Mouse (Mus musculus): ENCODE data around the gene Gm13101. TPM values are rescaled to one million over a fixed set of nuclear protein-coding genes. Genes with fewer than 3 reads are reported as not detected.
"Not testable (repeated sequence)": the region's sequence is repeated elsewhere in the genome, so short reads cannot be mapped to it uniquely, and the experiment has no call there.

Gm13101 gene
- not detected for total RNA-seq (2021)

DNA sequence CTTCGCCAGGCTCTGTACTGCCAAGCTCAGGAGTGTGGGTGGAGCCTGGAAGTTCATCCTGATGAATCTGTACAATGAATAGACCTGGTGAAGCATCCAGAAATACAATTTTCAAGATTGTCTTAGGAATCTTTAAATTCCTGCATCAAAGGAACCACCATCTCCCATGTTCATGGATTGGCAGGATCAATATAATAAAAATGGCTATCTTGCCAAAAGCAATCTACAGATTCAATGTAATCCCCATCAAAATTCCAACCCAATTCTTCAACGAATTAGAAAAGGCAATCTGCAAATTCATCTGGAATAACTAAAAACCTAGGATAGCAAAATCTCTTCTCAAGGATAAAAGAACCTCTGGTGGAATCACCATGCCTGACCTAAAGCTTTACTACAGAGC lies at the start of gene Gm13101:
Gene Gm13101, minus strand, starts transcription at position 101 of the 400 bp plus-strand sequence.
- not testable (repeated sequence) for DNase-seq

DNA sequence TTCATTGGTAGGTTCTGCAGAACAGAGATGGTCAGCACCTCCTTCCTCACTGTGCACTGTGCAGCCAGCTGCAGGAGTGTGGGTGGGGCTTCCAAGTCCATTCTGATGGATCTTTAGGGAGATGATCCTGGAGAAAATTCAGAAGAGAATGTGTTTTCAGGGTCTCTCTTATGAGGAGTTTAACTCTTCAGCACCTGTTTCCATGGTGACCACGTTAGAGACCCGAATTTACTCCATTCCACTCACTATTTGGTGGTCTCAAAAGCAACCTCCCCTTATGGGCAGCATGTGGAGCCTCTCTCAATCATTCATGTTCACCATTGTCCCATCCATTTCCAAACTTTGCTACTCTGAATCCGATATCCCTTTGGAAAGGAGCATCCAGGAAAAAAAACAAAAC lies 27.5 kb upstream of the Gm13101 start, which contains the start of gene Pramef17:
Gene Pramef17, minus strand, starts transcription at position 101 of the 400 bp plus-strand sequence.
- not testable (repeated sequence) for DNase-seq

DNA sequence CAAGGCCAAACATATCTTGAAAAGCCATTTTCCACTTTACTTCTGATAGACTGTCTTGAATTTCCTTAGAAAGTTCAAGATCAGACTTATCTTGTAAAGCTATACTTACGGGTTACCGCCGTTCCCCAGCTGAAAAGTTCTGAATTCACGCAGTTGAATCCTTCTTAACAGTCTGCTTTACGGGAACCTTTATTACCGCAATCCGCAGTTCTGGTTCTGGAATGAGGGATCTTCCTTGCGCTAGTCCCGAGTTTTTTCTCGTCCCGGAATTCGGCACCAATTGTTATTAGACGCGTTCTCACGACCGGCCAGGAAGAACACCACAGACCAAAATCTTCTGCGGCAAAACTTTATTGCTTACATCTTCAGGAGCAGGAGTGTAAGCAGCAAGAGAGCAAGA lies 21.4 kb upstream of the Gm13101 start:
- peak; percentile 59 for DNase-seq

DNA sequence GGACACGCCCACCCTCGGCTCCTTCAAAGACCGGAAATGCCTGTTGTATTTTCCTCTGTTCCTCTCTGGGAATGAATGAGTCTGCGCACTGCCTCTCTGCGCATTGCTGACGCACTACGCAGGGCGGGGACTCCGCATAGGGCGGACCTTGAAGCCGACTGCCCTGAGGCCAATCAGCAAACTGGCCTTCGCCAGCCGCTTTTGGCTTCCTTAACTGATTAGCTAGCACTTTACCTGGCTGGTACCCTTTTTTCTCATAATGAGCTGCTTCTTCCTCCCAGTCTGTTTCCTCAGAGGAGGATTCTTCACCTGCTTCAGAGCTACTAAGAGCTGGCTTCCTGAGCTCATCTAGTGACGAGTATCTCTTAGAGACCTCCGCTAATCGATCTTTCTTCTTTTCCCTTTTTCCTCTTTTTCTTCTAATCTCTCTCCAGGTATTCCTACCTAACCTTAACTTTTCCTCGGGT lies 20.8 kb upstream of the Gm13101 start:
- peak; percentile 33 for DNase-seq

- peak; percentile 38 for DNase-seq
Observed at GRCm38 (mm10) chr4:143985733-143986132, 19.0 kb upstream of the Gm13101 start.

DNA sequence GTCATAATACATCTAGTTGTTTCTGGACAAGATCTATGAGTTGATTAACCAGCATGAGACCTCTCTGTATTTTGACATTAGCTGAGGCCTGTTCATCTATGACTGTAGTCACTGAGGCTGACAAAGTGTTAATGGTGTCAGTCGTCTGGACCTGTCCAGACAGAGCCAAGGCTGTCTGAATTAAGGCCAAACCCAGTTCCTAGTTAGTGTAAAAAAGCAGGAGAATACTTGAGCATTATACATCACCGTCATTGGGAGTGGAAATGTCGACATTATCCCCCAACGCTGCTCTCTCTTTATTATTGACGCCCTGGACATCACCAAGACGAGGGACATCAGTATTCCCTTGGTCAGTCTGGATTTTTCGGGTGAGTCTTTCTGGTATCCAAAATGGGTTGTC lies 18.4 kb upstream of the Gm13101 start:
- peak; percentile 12 for DNase-seq

DNA sequence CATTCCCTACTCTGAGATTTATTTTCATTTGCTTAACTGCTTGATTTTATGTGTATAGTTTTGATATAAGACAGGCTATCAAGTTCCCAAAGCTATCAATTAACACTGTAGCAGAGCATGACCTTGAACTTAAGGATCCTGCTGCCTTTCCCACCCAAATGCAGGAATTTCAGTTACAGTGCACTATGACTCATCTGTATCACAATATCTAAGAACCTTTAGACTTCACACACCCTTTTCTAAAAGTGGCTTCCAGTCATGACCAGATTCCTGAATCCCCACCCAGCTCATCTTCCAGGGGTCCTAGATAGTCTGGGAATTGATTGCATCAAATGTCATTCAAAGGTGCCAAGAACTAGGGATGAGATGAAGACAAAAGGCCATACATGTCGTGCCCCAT lies 16.7 kb upstream of the Gm13101 start:
- DNase-seq = not testable (repeated sequence)

GRCm38 (mm10) chr4:143950916-143951315 lies 15.8 kb downstream of the Gm13101 start, which contains the start of gene Pramef25:
Gene Pramef25, minus strand, starts transcription at chr4:143951016.
- not testable (repeated sequence) for DNase-seq

Other genes with a start within 250 kb of the Gm13101 start
- gene Gm13078, start 247.5 kb downstream of the Gm13101 start, total RNA-seq (2021) = not detected
- gene Gm13023, start 177.6 kb downstream of the Gm13101 start, total RNA-seq (2021) = not detected
- gene Gm13084, start 150.9 kb downstream of the Gm13101 start, total RNA-seq (2021) = not detected
- gene Gm13103, start 120.5 kb downstream of the Gm13101 start, total RNA-seq (2021) = not detected
- not detected for gene Pramef6, start 66.6 kb downstream of the Gm13101 start, total RNA-seq (2021)
- not detected for gene Pramef25, start 15.9 kb downstream of the Gm13101 start, total RNA-seq (2021)
- gene Pramef17, start 27.4 kb upstream of the Gm13101 start, total RNA-seq (2021) = not detected
- not detected for gene Pramel4, start 92.2 kb upstream of the Gm13101 start, total RNA-seq (2021)
- gene Gm13102, start 139.5 kb upstream of the Gm13101 start, total RNA-seq (2021) = not detected
- gene Oog3, start 195.7 kb upstream of the Gm13101 start, total RNA-seq (2021) = not detected
- not detected for gene Oog2, start 223.8 kb upstream of the Gm13101 start, total RNA-seq (2021)
- not detected for gene C87977, start 246.4 kb upstream of the Gm13101 start, total RNA-seq (2021)